Mouse (Mus musculus) mouse embryonic stem cell (cell line): ENCODE measurements around the gene Itsn2.
"Not testable (repeated sequence)": the region's sequence is repeated elsewhere in the genome, so short reads cannot be mapped to it uniquely, and the experiment has no call there.

ENCODE experiments used
- in situ Hi-C, 2 experiments: fragments of 300-500 bp; cut with MboI; formaldehyde crosslinking; loops; 1 replicate in 1 of 2; 3 replicates in 1 of 2; pipeline ENCODE4 v1.14.3; 2019 to 2020; ENCODE audit warnings: low sequenced_read_pairs in 2 of 2, low pct_unique_long_range_greater_than_20kb in 1 of 2, mixed read lengths in 1 of 2; ENCODE audit not compliant: unreplicated experiment in 1 of 2

The Itsn2 gene

GRCm38 (mm10) chr12:4691193-4691592, 98.8 kb downstream of the Itsn2 start:
- in situ Hi-C loops, result no loop called here

DNA sequence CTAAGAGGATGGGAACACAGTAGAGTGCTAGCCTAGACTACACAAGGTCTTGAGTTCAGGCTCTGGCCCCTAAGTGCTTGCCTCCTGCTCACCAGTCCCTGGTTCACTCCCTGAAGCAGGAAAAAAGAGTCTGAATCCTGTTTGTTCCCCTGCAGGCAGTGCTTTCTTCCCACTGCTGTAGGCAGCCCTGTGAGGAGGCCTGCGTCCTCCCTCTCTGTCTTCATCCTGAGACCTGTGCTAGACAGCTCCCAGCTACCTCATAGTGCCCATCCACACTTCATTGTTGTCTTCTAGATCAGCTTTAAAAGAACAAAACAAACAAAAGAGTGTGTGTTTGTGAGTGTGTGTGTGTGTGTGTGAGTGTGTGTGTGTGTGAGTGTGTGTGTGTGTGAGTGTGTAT, 102.1 kb downstream of the Itsn2 start:
- in situ Hi-C loops, result no loop called here

GRCm38 (mm10) chr12:4705626-4706025, 113.2 kb downstream of the Itsn2 start:
- in situ Hi-C loops, result not testable (repeated sequence)

DNA sequence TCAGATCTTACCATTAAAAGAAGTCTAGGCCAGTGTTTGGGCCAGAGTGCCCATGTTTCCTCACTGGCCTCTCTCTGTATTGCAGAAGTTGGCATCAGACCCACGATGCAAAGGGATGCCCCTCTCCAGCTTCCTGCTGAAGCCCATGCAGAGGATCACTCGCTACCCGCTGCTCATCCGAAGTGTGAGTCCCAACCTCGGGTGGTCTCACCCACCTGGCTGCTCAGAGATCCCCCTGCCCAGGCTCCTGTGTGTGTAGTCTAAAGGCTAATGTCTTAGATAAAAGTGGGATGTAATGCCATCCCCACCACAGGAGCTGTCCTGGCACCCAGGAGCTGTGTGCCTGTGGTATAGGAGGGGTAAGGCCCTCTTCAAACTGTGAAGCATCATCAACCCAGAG, 113.7 kb downstream of the Itsn2 start:
- in situ Hi-C loops, result no loop called here

DNA sequence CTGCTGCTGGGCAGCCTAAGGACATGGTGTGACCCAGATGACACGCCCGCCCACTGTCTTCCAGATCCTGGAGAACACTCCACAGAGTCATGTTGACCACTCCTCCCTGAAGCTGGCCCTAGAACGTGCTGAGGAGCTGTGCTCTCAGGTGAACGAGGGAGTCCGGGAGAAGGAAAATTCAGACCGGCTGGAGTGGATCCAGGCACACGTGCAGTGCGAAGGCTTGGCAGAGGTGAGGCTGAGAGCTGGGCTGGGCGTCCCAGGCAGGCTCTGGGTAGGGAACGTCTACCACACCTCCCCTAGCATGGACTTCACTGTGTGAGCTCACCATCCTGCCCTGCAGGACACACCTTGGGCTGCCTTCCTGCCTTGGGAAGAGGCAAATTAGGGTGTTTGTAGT, 114.5 kb downstream of the Itsn2 start:
- in situ Hi-C loops, result no loop called here

DNA sequence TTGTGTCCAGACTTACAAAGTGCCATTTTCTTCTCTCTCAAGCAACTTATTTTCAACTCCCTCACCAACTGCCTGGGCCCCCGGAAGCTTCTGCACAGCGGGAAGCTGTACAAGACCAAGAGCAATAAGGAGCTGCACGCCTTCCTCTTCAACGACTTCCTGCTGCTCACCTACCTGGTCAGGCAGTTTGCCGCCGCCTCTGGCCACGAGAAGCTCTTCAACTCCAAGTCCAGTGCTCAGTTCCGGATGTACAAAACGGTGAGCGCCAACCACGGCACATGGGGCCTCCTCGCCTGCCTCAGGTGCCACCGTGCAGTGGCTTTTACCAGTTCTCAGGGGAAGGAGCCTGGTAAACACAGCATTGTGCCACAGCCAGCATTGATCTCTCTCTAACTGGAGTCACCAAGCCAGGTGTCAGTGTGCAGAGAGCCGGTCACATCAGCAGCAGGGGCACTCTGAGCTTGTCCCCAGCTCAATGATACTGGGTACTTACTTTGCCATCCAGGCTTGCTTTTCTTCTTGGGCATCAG, 115.1 kb downstream of the Itsn2 start:
- in situ Hi-C loops, result no loop called here

GRCm38 (mm10) chr12:4708296-4708695, 115.9 kb downstream of the Itsn2 start:
- in situ Hi-C loops, result no loop called here

DNA sequence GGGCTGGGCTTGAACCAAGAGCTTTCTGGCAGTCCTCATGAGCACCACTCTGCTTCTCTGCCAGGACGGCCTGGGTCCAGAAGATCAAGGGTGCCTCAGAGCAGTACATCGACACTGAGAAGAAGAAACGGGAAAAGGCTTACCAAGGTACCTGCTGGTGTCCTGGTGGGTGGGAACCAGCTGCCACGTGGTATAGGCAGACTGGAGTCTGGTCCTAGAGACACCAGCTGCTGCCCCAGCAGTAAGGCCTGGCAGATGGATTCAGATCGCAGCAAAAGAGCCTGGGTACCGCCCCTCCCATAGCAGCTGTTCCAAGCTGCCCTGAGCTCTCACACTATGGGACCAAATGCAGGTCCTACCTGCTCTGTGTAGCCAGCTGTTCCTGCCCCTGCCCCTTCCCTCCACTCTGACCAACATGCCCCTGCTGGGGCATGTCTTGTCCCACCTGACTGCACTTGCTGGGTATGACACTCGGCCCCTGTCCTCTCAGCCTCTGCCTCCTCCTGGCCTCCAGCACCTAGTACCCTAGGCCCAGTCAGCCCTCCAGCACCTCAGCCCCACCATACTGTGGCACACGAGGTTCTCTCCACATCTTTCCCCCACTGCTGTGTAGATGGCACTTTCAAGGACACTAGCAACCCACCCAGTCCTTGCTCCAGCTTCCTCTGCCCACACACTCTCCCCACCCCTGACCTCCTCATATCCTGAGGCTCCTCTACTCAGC, 116.6 kb downstream of the Itsn2 start:
- in situ Hi-C loops, result no loop called here

DNA sequence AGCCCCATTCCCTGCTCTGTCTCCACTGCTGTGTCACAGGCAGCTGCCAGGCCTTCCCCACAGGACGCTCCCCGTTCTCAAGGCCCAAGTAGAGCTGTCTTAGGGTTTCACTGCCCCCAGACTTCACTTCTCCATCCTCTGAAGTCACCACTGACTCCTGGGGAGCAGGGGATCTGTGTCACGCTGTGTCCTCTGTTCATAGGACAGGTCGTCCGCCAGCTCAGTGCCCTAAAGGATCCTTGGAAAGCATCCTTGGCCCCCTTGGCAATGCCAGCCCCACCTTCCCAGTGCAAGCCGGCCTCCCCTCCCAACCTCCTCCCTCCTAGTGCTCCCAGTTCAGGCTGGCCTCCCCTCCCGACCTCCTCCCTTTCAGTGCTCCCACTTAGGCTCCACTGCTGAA, 117.5 kb downstream of the Itsn2 start:
- in situ Hi-C loops, result no loop called here

GRCm38 (mm10) chr12:4713361-4713760, 120.9 kb downstream of the Itsn2 start:
- in situ Hi-C loops, result no loop called here

- in situ Hi-C loops, result no loop called here
Observed at GRCm38 (mm10) chr12:4715606-4716005, 123.2 kb downstream of the Itsn2 start.

DNA sequence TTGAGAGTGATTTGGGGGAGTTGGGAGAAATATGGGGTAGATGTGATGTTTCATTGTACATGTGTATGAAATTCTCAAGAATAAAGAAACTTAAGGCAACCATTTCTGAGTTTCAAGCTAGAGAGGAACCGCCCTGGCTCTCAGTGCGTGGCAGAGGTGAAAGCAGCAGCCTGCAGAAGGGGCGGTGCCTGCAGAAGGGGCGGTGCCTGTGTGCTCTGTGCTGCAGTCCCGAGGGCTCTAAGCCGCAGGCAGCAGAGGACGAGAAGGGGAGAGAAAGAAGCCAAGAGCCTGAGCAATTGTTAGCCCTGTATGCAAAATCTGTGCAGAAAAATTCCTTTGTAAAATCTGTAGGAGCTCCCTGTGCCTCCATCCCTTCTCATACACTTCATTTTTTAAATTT, 125.0 kb downstream of the Itsn2 start:
- in situ Hi-C loops, result no loop called here

DNA sequence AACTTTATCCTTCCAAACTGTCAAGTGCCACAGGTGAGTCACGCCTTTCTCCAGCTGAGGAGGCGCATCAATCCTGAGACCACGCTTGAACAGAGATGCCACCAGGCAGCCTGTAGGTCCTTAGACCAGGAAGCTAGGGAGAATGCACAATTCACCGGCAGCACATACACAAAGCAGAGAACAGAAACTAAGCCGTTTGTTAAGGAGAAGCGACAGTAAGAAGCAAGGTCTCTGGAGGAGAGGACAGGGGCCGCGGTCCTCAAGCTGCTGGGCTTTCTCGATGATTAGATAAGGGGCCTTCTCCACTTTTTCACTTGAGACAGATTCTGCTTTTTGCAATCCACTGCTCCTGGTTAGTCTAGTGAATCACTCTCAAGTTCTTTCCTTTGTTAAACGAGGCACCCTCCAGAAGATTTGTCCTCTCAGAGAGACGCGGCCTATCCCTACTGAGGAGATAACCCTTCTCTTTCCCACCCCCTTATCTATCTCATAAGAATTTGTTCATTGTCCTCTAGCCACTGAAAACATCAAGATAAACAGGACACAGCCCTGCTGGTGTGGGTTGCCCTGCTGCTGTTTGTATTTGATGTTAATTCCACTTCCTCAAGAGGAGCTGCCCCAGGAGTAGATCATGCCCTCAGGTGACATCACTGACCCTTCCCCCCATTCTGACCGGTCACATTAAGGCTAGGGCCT, 126.8 kb downstream of the Itsn2 start:
- in situ Hi-C loops, result no loop called here

- in situ Hi-C loops, result no loop called here
Observed at GRCm38 (mm10) chr12:4719762-4720754, 127.6 kb downstream of the Itsn2 start.

DNA sequence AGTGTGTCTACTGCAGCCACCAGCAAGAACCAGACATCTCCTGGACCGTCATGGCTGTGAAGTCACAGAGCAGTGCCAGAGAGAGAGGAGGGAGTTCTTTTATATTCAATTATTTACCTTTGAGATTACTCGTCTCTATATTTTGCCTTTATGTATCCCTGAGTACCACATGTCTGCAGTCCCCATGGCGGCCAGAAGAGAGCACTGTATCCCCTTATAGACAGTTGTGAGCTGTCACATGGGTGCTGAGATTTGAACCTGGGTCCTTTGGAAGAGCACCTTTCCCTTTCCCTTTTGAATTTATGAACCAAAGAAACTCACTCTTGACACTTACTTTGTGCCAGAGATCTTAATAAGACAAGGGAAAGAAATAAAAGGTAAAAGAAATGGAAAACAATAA, 136.7 kb downstream of the Itsn2 start:
- in situ Hi-C loops, result no loop called here

GRCm38 (mm10) chr12:4731629-4732028, 139.2 kb downstream of the Itsn2 start:
- in situ Hi-C loops, result no loop called here

DNA sequence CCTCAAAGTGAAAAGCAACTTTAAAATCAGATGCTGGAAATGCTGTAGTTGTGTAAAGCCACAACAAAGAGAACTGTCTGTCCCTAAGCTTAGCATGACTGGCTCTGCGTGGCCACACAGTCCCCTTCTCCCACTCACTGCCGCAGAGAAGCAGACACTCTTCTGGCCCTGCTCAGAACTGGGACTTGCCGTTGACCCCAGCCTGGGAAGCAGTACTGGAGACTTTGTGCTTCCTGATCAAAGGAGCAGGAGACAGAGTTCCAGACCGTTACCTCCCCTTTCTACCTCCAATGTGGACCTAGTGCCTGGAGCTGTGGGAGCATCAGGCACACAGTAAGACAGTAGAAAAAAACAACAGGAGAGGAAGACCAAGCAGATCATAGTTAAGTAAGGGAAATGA, 139.9 kb downstream of the Itsn2 start:
- in situ Hi-C loops, result no loop called here

- in situ Hi-C loops, result no loop called here
Observed at GRCm38 (mm10) chr12:4738031-4738576, 145.7 kb downstream of the Itsn2 start, which contains the start of gene Fam228a. TSS of gene Fam228a (minus strand) at chr12:4738430.

- in situ Hi-C loops, result no loop called here
Observed at GRCm38 (mm10) chr12:4740823-4741222, 148.4 kb downstream of the Itsn2 start.
